Mouse (Mus musculus) MEL (cell line): ENCODE measurements at regions not wholly inside any gene's neighbourhood (a gene's known extent, or its start where the extent isn't known, plus 50 kb on each side); places are given as distances from the start of the nearest gene placed in this dataset.

Experiments used
- CHD1 ChIP-seq: IDR thresholded peaks from 2 replicates; pipeline ENCODE4 v1.6.1; 2012; ENCODE audit warnings: low read depth, mild to moderate bottlenecking, inconsistent platforms, low read length, improper control_type of control experiment
- CHD2 ChIP-seq: IDR thresholded peaks from 2 replicates; pipeline ENCODE4 v1.6.1; 2011; ENCODE audit warnings: low read length, improper control_type of control experiment
- CTCF ChIP-seq, 3 experiments: IDR thresholded peaks in 2 of 3; conservative IDR thresholded peaks in 1 of 3; 2 replicates each; pipeline ENCODE4 v1.5.1; 2011 to 2012; ENCODE audit warnings: low read length in 3 of 3, low read depth in 2 of 3, mild to moderate bottlenecking in 2 of 3, improper control_type of control experiment in 1 of 3, inconsistent platforms in 1 of 3, mixed read lengths in 1 of 3, moderate library complexity in 1 of 3; ENCODE audit not compliant: control insufficient read depth in 1 of 3, insufficient read depth in 1 of 3, poor library complexity in 1 of 3, severe bottlenecking in 1 of 3
- EP300 ChIP-seq, 2 experiments: IDR thresholded peaks; 2 replicates each; pipeline ENCODE4 v1.6.1; 2011; ENCODE audit warnings: improper control_type of control experiment in 2 of 2, low read length in 2 of 2, low read depth in 1 of 2, mild to moderate bottlenecking in 1 of 2
- KAT2A ChIP-seq: conservative IDR thresholded peaks from 2 replicates; pipeline ENCODE4 v1.6.1; 2012; ENCODE audit warnings: low read depth, low read length, improper control_type of control experiment, inconsistent platforms
- MAFK ChIP-seq: IDR thresholded peaks from 2 replicates; pipeline ENCODE4 v1.6.1; 2011; ENCODE audit warnings: low read depth, mild to moderate bottlenecking, low read length, improper control_type of control experiment, borderline replicate concordance
- POLR2A ChIP-seq, 2 experiments: IDR thresholded peaks; 2 replicates each; pipeline ENCODE4 v1.6.1; 2011 to 2012; ENCODE audit warnings: low read length in 2 of 2, mild to moderate bottlenecking in 2 of 2, control low read depth in 1 of 2, improper control_type of control experiment in 1 of 2, low read depth in 1 of 2, moderate library complexity in 1 of 2; ENCODE audit not compliant: control insufficient read depth in 1 of 2, insufficient read depth in 1 of 2, poor library complexity in 1 of 2
- TBP ChIP-seq: IDR thresholded peaks from 2 replicates; pipeline ENCODE4 v1.8.0; 2011; ENCODE audit warnings: low read depth, low read length, improper control_type of control experiment
- TCF12 ChIP-seq: IDR thresholded peaks from 2 replicates; pipeline ENCODE4 v1.6.1; 2014; ENCODE audit warnings: low read depth, mild to moderate bottlenecking, inconsistent platforms, low read length, improper control_type of control experiment, moderate library complexity
- UBTF ChIP-seq: IDR thresholded peaks from 2 replicates; pipeline ENCODE4 v1.6.1; 2012; ENCODE audit warnings: low read depth, mild to moderate bottlenecking, inconsistent platforms, low read length, improper control_type of control experiment, moderate library complexity, borderline replicate concordance; ENCODE audit not compliant: insufficient read depth
- ZC3H11A ChIP-seq: IDR thresholded peaks from 2 replicates; pipeline ENCODE4 v1.6.1; 2012; ENCODE audit warnings: low read depth, mild to moderate bottlenecking, inconsistent platforms, low read length, improper control_type of control experiment
- ZKSCAN1 ChIP-seq: IDR thresholded peaks from 2 replicates; pipeline ENCODE4 v1.6.1; 2012; ENCODE audit warnings: low read depth, mild to moderate bottlenecking, inconsistent platforms, low read length, improper control_type of control experiment, moderate library complexity
- ZMIZ1 ChIP-seq: IDR thresholded peaks from 2 replicates; pipeline ENCODE4 v1.6.1; 2012; ENCODE audit warnings: low read depth, mild to moderate bottlenecking, inconsistent platforms, low read length, improper control_type of control experiment, moderate library complexity
- ZNF384 ChIP-seq: IDR thresholded peaks from 2 replicates; pipeline ENCODE4 v1.6.1; 2012; ENCODE audit warnings: low read depth, mild to moderate bottlenecking, inconsistent platforms, low read length, improper control_type of control experiment

DNA sequence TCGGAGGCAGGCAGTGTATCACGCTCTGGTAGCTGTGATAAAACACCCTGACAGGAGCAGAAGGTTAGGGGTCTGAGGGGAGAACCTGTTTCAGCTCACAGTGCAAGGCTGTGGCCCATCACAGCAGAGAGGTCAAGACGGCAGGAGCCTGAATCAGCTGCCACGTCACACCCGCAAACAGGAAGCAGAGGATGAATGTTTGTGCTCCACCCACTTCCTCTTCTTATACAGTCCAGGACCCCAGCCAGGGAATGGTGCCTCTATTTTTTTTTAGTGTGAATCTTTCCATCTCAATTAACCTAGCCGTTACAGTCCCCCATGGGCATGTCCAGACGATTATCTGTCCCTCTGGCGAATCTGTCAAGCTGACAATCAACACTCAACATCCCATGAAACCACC is 143.8 kb upstream of the Azi2 start:
- TF ChIP-seq UBTF (no peak), ZNF384 (peak; percentile 68), CHD2 (no peak), ZC3H11A (no peak), POLR2A (IDR thresholded peaks at IDR 0.05; ENCODE audit: control insufficient read depth in 1 of 2, insufficient read depth in 1 of 2, low read depth in 1 of 2, low read length in 2 of 2, poor library complexity in 1 of 2) (no peak), CTCF (IDR thresholded peaks at IDR 0.05 in 2 of 3, conservative IDR thresholded peaks at IDR 0.05 in 1 of 3; ENCODE audit: control insufficient read depth in 1 of 3, insufficient read depth in 1 of 3, low read depth in 2 of 3, low read length in 3 of 3, poor library complexity in 1 of 3, severe bottlenecking in 1 of 3) (no peak), EP300 (IDR thresholded peaks at IDR 0.05; ENCODE audit: low read depth in 1 of 2, low read length in 2 of 2) (0 out of 4 replicates have a peak, but pooled peaks have one; percentile 5 to 21), KAT2A (no peak), TBP (no peak), TCF12 (no peak), MAFK (no peak), CHD1 (no peak), ZKSCAN1 (no peak), ZMIZ1 (no peak)
